Mouse (Mus musculus) kidney, adult 9 months (tissue): ENCODE results near the gene Mthfd1.

Experiments used
- DNase-seq: peaks from one replicate; pipeline ENCODE4 v3.0.0; 2022

The Mthfd1 gene

DNA sequence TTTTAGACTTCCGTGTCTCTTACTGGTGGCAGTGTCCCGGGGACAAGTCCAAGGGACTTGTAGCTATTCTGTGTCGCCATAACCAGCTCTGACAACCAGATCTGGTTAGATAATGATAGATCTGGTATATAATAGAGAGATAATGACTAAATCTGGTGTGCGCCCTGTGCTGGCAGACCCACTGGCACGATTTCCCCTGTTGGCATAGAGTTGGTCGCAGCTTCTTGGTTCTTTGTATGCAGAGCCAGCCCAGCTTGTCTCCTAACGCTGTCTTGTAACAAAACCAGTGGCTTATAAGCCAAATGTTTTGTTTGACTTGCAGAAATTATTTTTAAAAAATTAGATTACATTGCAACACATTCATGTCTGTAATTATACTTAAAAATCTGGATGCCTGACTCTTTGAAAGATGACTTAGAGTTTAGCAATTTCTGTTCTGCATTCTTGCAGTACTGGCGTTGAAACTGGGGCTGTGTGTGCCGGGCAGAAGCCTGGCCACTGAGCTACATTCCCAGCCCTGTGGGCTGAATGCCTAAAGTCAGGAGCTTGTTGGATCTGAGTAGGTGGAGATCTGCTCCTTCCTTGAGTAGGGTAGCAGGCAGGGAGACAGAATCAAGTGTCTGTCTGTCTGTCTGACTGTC, 9.3 kb downstream of the Mthfd1 start:
- no peak for DNase-seq

- no peak for DNase-seq
Observed at GRCm38 (mm10) chr12:76265001-76265400, 9.9 kb downstream of the Mthfd1 start.

DNA sequence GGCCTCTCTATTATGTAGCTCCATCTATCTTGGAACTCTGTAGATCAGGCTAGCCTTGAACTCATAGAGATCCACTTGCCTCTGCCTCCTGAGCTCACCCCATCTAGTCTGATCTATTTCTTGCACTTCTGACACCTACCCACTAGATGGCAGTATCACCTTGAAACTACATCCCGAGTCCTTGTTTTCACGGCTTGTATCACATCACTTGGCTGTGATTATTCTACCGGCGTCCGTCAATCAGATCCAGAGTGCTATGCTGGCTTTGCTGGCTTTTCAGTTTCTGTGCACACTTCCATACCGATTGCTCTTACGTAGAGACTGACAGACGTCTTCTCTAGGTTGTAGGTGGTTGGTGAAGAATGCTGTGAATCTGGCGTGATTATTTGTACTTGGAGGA, 11.8 kb downstream of the Mthfd1 start:
- DNase-seq, result peak; percentile 62

DNA sequence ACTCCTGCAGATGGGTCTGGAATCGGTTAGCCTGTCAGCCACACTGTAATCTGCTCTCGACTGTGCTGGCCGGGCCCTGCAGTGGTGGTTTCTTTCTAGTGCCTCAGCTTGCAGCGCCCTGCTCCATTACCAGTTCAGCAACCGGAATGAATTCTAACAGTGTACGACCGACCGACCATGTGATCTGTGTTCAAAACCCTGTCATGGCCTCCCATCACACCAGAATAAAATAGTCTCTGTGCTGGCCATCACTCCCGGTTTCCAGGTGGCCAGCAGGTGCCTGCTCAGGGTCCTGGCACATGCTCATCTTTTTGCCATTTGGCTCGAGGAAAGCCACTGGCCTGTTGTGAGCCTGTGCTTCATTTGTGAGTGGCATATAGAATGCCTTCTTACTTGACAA, 13.6 kb downstream of the Mthfd1 start:
- no peak for DNase-seq

DNA sequence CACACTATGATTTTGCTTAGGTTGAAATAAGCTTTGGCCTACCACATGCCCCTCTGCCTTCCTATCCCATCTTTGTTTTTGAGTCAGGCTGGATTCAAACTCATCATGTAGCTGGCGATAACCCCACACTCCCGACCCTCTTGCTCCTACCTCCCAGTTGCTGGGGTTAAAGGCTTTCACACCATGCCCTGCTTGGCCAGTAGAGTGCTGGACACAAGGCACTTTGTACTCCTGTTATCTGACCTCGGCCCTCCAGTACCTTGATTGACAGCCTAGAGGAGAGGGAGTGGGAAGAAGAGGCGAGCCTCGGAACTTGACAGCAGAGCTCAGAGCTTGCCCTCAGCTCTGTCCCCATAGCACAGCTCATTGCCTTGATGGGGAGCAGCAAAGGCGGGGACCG, 14.1 kb downstream of the Mthfd1 start:
- no peak for DNase-seq

GRCm38 (mm10) chr12:76271516-76271915, 16.4 kb downstream of the Mthfd1 start:
- no peak for DNase-seq

DNA sequence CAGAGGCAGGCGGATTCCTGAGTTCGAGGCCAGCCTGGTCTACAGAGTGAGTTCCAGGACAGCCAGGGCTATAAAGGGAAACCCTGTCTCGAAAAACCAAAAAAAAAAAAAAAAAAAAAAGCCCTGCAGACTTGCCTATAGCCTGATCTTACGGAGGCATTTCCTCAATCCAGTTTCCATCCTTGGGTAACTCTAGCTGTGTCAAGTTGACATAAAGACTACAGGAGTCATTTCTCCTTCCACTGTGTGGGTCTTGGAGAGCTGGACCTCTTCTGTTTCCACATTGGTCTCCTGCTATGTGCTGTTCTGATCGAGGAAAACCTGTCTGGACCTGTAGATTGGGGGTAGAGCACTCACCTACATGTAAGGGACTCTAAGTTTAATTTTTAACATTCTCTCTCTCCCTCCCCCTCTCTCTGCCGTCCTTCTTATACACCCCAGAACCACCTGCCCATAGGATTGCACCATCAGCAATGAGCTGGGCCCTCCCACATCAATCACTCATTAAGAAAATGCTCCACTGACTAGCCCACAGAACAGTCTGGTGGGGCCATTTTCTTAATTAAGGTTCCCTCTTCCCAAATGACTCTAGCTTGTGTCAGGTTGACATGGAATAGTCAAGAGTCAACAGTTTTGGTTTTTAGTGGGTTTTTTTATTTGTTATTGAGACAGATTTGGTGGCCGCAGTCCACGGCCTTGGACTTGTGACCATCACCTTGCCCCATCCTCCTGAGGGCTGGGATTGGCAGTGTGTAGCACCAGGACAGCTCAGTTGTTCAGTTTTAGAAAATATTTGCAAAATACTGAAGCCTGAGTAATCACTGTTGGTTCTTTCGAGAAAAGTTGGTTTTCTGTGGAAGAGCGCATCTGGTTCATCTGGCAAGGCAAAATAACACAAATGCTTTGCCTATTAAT, 17.8 kb downstream of the Mthfd1 start:
- DNase-seq, result no peak

GRCm38 (mm10) chr12:76278209-76278608, 23.1 kb downstream of the Mthfd1 start:
- no peak for DNase-seq

- no peak for DNase-seq
Observed at GRCm38 (mm10) chr12:76280556-76280955, 25.5 kb downstream of the Mthfd1 start.

DNA sequence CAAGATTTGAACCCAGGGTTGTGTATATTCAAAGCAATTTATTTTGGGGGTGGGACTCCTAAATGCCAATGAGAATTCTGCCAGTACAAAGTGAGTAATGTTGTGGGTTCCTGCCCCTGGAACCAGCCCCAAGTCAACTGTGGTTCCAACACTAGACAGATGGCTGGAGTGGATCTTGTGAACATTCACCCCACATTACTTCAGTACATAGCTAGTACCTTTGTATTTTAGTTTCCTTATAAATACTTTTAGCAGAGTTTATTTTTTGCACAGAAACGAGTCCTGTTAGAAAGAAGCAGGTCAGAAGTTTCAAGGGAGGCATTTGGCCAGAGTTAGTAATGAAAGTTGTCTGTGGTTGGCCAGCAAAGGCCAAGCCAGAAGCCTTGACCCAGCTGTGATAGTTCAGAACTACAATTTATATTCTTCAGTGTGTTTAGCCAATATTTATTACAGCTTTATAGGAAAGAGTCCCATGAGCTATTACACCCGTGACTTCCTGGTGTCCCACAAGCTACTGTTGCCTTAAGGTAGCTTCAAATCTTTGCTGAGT, 26.1 kb downstream of the Mthfd1 start:
- no peak for DNase-seq

GRCm38 (mm10) chr12:76282132-76282531, 27.0 kb downstream of the Mthfd1 start:
- no peak for DNase-seq

GRCm38 (mm10) chr12:76282532-76283173, 27.6 kb downstream of the Mthfd1 start:
- no peak for DNase-seq

GRCm38 (mm10) chr12:76285418-76285817, 30.3 kb downstream of the Mthfd1 start:
- DNase-seq, result no peak

- DNase-seq, result no peak
Observed at GRCm38 (mm10) chr12:76287986-76288385, 32.9 kb downstream of the Mthfd1 start.

GRCm38 (mm10) chr12:76288494-76288893, 33.4 kb downstream of the Mthfd1 start:
- no peak for DNase-seq

GRCm38 (mm10) chr12:76289428-76289827, 34.3 kb downstream of the Mthfd1 start:
- DNase-seq, result no peak

- no peak for DNase-seq
Observed at GRCm38 (mm10) chr12:76290271-76290670, 35.2 kb downstream of the Mthfd1 start.

- DNase-seq, result peak; percentile 58
Observed at GRCm38 (mm10) chr12:76293192-76293591, 38.1 kb downstream of the Mthfd1 start.

DNA sequence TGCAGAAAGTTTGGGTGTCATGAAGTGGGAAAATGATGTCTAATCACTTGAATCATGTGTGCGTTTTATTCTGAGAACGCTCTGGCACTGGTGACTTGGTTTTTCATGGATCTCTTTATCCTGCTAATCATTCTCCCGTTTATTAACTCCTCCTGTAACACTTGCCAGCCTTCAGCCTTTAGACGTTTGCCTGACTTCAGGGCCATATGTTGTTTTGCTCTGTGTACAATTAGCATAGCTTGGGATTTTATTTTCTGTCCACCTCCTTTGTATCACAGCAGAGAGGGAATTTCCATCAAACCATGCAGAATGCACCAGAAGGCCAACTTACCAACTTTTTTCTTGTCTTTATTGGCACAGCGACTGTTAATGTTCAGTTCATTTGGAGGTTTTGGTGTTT, 42.7 kb downstream of the Mthfd1 start:
- DNase-seq, result no peak

- DNase-seq, result no peak
Observed at GRCm38 (mm10) chr12:76299361-76299906, 44.3 kb downstream of the Mthfd1 start.

DNA sequence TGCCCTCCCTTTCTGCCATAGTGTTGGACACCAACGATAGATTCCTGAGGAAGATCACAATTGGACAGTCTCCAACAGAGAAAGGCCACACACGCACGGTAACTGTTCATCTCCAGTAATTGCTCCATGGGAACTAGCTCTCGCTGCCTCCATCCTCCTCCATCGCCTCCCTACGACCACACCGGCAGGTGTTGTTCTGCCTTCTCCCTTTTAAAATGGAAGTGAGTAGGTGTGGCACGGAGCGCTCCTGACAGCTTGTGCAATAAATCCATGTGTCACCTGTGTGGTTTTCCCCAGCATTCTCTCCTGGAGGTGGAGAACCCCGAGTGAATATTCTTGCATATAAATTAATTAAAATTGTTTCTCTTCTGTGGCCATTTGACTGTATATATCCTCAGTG, 45.3 kb downstream of the Mthfd1 start:
- no peak for DNase-seq

- no peak for DNase-seq
Observed at GRCm38 (mm10) chr12:76303474-76303873, 48.4 kb downstream of the Mthfd1 start.

DNA sequence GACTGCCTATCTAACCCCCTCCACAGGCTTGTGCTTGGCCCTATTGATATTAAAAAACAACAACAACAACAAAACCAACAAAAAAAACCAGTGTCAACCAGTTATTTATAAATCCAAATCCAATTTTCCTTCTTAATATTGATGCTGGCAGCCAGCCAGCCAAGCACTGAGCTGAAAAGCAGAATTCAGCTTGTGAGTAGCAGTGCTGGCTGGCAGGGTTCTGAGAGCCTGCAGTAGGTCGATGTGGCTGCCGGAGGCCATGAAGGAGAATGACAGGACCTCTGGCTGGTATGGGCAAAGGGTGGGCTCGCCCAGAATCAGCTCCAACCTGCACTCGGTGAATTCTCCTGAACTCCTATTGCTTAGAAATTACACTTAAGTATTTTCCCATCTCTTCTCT, 49.1 kb downstream of the Mthfd1 start:
- no peak for DNase-seq
